In genomic region chr11:72953116-72953439, GRCm38 (mm10) we compare ENCODE assay signal across 13 mouse cellular contexts. TPM values are rescaled to one million over a fixed set of nuclear protein-coding genes. Genes with fewer than 3 reads are reported as not detected.
DNase-seq lines count a peak whose midpoint lies in the region; ATAC-seq and TF ChIP-seq lines count a peak whose summit lies in the region.
"Had no signal": no experiment of that assay in that cellular context is flagged by ENCODE, and none has a peak within 500 bp of the region (broad histone marks: within the 10 kb centered on the region; RNA-seq: fewer than 3 reads in every experiment).

No protein-coding gene starts in this region.

- H3K4me3 ChIP-seq in heart, embryonic 11.5 days (ENCODE audit: low read depth, low read length) = no peak overlapping the region
- H3K4me3 ChIP-seq in kidney, embryonic 16.5 days (ENCODE audit: low read length) = no peak overlapping the region
- no peak overlapping the region for H3K4me3 ChIP-seq in spleen, adult 2 months (ENCODE audit: extremely low read depth, insufficient read depth, insufficient read length)
- no peak overlapping the region for H3K4me3 ChIP-seq in stomach, embryonic 16.5 days (replicated peaks; ENCODE audit: low read length)
- H3K4me3 ChIP-seq: intestine, embryonic 15.5 days; limb, embryonic 12.5 days; neural tube, embryonic 15.5 days had no signal

- H3K27ac ChIP-seq in heart, embryonic 11.5 days (ENCODE audit: low read depth, low read length) = peak overlapping the region; percentile 65
- peak overlapping the region; percentile 75; the same call in 1 of the 2 replicates for H3K27ac ChIP-seq in kidney, embryonic 16.5 days (ENCODE audit: low read length)
- H3K27ac ChIP-seq in spleen, adult 2 months (ENCODE audit: insufficient read depth, low read length) = peak overlapping the region; percentile 60; the same call in 1 of the 2 replicates
- H3K27ac ChIP-seq in stomach, embryonic 16.5 days (ENCODE audit: low read length) = peak overlapping the region; percentile 85
- H3K27ac ChIP-seq: neural tube, embryonic 15.5 days had no signal

- no peaks in the 10 kb centered on the region for H3K27me3 ChIP-seq in heart, embryonic 11.5 days (ENCODE audit: control insufficient read depth, insufficient read depth, low read length)
- H3K27me3 ChIP-seq in kidney, embryonic 16.5 days (ENCODE audit: insufficient read depth, low read length) = no peaks in the 10 kb centered on the region
- no peaks in the 10 kb centered on the region for H3K27me3 ChIP-seq in spleen, adult 2 months (ENCODE audit: control insufficient read depth, insufficient read depth, low read length)
- H3K27me3 ChIP-seq in stomach, embryonic 16.5 days (ENCODE audit: control insufficient read depth, insufficient read depth, low read length) = no peaks in the 10 kb centered on the region
- H3K27me3 ChIP-seq: intestine, embryonic 15.5 days; neural tube, embryonic 15.5 days; Patski had no signal

- DNase-seq in heart, postnatal 4 days = no peak
- no peak for DNase-seq in kidney, postnatal 10 days
- no peak for DNase-seq in spleen, adult 2 months (ENCODE audit: low read depth in 1 of 2, low spot score in 2 of 2)
- DNase-seq in spleen, postnatal 10 days (ENCODE audit: low spot score in 2 of 2) = no peak
- DNase-seq in adrenal gland, adult 2 months = no peak
- DNase-seq: right cerebral cortex, adult 18-20 months had no signal

- no peaks in the 10 kb centered on the region for H3K9me3 ChIP-seq in heart, embryonic 11.5 days (replicated peaks; ENCODE audit: control insufficient read depth, low read length)
- H3K9me3 ChIP-seq in kidney, embryonic 16.5 days (ENCODE audit: low read length) = no peaks in the 10 kb centered on the region
- H3K9me3 ChIP-seq in stomach, embryonic 16.5 days (replicated peaks; ENCODE audit: control insufficient read depth, low read length) = no peaks in the 10 kb centered on the region
- H3K9me3 ChIP-seq: intestine, embryonic 15.5 days; neural tube, embryonic 15.5 days had no signal

- H3K9ac ChIP-seq in heart, embryonic 11.5 days (ENCODE audit: low read depth, low read length) = no peak overlapping the region
- H3K9ac ChIP-seq in kidney, embryonic 16.5 days (replicated peaks; ENCODE audit: low read length) = no peak overlapping the region
- H3K9ac ChIP-seq in stomach, embryonic 16.5 days (ENCODE audit: low read length) = no peak overlapping the region
- H3K9ac ChIP-seq: intestine, embryonic 15.5 days; limb, embryonic 12.5 days; neural tube, embryonic 15.5 days had no signal

- no peak for TF ChIP-seq POLR2A in spleen, adult 2 months (IDR thresholded peaks at IDR 0.05; ENCODE audit: low read depth, low read length)

- no peak for ATAC-seq in heart, embryonic 11.5 days (replicated peaks; ENCODE audit: insufficient number of reproducible peaks, low FRiP score, low TSS enrichment)
- no peak for ATAC-seq in kidney, embryonic 16.5 days (ENCODE audit: low FRiP score, low TSS enrichment)
- no peak for ATAC-seq in stomach, embryonic 16.5 days (ENCODE audit: insufficient read depth, low FRiP score)

- 84% methylated on average over 1 of the region's 1 CpGs for WGBS in heart, embryonic 11.5 days (ENCODE audit: insufficient replicate concordance)
- WGBS in kidney, embryonic 16.5 days = 60% methylated on average over 1 of the region's 1 CpGs
- 67% methylated on average over 1 of the region's 1 CpGs for WGBS in spleen, adult 2 months
- 65% methylated on average over 1 of the region's 1 CpGs for WGBS in stomach, embryonic 16.5 days

- no peaks in the 10 kb centered on the region for H3K36me3 ChIP-seq in heart, embryonic 11.5 days (ENCODE audit: control insufficient read depth, insufficient read depth, low read length)
- H3K36me3 ChIP-seq in kidney, embryonic 16.5 days (ENCODE audit: insufficient read depth, low read length) = no peaks in the 10 kb centered on the region
- H3K36me3 ChIP-seq in spleen, adult 2 months (ENCODE audit: control insufficient read depth, insufficient read depth, low read length) = no peaks in the 10 kb centered on the region
- no peaks in the 10 kb centered on the region for H3K36me3 ChIP-seq in stomach, embryonic 16.5 days (ENCODE audit: control insufficient read depth, insufficient read depth, low read length)
- H3K36me3 ChIP-seq: intestine, embryonic 15.5 days; limb, embryonic 12.5 days; neural tube, embryonic 15.5 days had no signal

- TF ChIP-seq CTCF in spleen, adult 2 months (IDR thresholded peaks at IDR 0.05; ENCODE audit: extremely low read depth, insufficient read depth, insufficient read length, insufficient replicate concordance) = no peak

- peaks cover 21% of the 10 kb centered on the region for H3K4me1 ChIP-seq in heart, embryonic 11.5 days (ENCODE audit: control insufficient read depth, insufficient read depth, low read length)
- peaks cover 36% of the 10 kb centered on the region for H3K4me1 ChIP-seq in kidney, embryonic 16.5 days (ENCODE audit: insufficient read depth, low read length)
- H3K4me1 ChIP-seq in spleen, adult 2 months (ENCODE audit: control insufficient read depth, insufficient read depth, insufficient read length) = peaks cover 44% of the 10 kb centered on the region
- peaks cover 33% of the 10 kb centered on the region for H3K4me1 ChIP-seq in stomach, embryonic 16.5 days (ENCODE audit: control insufficient read depth, insufficient read depth, low read length)
- H3K4me1 ChIP-seq: neural tube, embryonic 15.5 days had no signal

- no peak overlapping the region for H3K4me2 ChIP-seq in heart, embryonic 11.5 days
- no peak overlapping the region for H3K4me2 ChIP-seq in kidney, embryonic 16.5 days (replicated peaks; ENCODE audit: low read depth, low read length)
- no peak overlapping the region for H3K4me2 ChIP-seq in stomach, embryonic 16.5 days (ENCODE audit: low read depth, low read length)
- H3K4me2 ChIP-seq: intestine, embryonic 15.5 days; limb, embryonic 12.5 days; neural tube, embryonic 15.5 days had no signal

RNA-seq across cellular contexts. Expression of gene Atp2a3, which starts 7.9 kb away (rescaled TPM):
- 2.1 and 2.9 TPM in 2 replicates for polyA plus RNA-seq in heart, embryonic 11.5 days (2014; fragmentation: Nextera tagmentation; extraction: Ambion mirVana)
- 10 to 100 TPM in 1 of 2 experiments, 1 to 10 TPM in 1; 8.3 to 12.0 TPM for total RNA-seq in heart, postnatal 4 days (2021)
- 5.4 and 5.9 TPM in 2 replicates for polyA plus RNA-seq in kidney, embryonic 16.5 days (2015; fragmentation: Nextera tagmentation; extraction: Ambion mirVana)
- 293 and 323 TPM in 2 replicates for polyA plus RNA-seq in spleen, adult 2 months (2012; rRNA removed)
- 23.9 and 28.9 TPM in 2 replicates for polyA plus RNA-seq in stomach, embryonic 16.5 days (2015; fragmentation: Nextera tagmentation; extraction: Ambion mirVana)
- total RNA-seq in adrenal gland, adult 2 months (2021) = 10 to 100 TPM in 1 of 2 experiments, 1 to 10 TPM in 1; 7.2 to 11.6 TPM
- polyA plus RNA-seq in adrenal gland, adult 2 months (2012; rRNA removed) = 11.3 and 11.9 TPM in 2 replicates

RNA-seq across cellular contexts. Expression of gene P2rx1, which starts 45.8 kb away (rescaled TPM):
- polyA plus RNA-seq in heart, embryonic 11.5 days (2014; fragmentation: Nextera tagmentation; extraction: Ambion mirVana) = 2.9 and 4.0 TPM in 2 replicates
- under 1 TPM; 0.71 to 0.77 TPM for total RNA-seq in heart, postnatal 4 days (2021)
- polyA plus RNA-seq in kidney, embryonic 16.5 days (2015; fragmentation: Nextera tagmentation; extraction: Ambion mirVana) = 1.7 and 3.1 TPM in 2 replicates
- 14.3 and 16.3 TPM in 2 replicates for polyA plus RNA-seq in spleen, adult 2 months (2012; rRNA removed)
- 25.4 and 30.6 TPM in 2 replicates for polyA plus RNA-seq in stomach, embryonic 16.5 days (2015; fragmentation: Nextera tagmentation; extraction: Ambion mirVana)
- under 1 TPM; 0.40 to 0.55 TPM for total RNA-seq in adrenal gland, adult 2 months (2021)
- 0.85 and 1.0 TPM in 2 replicates for polyA plus RNA-seq in adrenal gland, adult 2 months (2012; rRNA removed)
- polyA plus RNA-seq: Patski had no signal
